Mouse (Mus musculus): ENCODE results near the gene Hook2.

- no peak for TF ChIP-seq EP300 (IDR thresholded peaks at IDR 0.05; ENCODE audit: low read depth)
- TF ChIP-seq CTCF (IDR thresholded peaks at IDR 0.05; ENCODE audit: low read depth) = no peak
These were observed 20.8 kb downstream of the Hook2 start for GRCm38 (mm10) chr8:85011242-85011641.

Data from heart, postnatal 0 days (tissue).